Mouse (Mus musculus): ENCODE results near the gene Ccl28. TPM values are rescaled to one million over a fixed set of nuclear protein-coding genes. Genes with fewer than 3 reads are reported as not detected.

Gene Ccl28
- total and polyA plus RNA-seq, 3 experiments, result 0.04 to 0.27 (median 0.11) TPM

- no peak overlapping the region for H3K27ac ChIP-seq (ENCODE audit: insufficient read depth, low read depth)
- no peaks in the 10 kb centered on the region for H3K79me2 ChIP-seq (replicated peaks; ENCODE audit: control insufficient read depth, extremely low read depth, insufficient read depth, poor library complexity, severe bottlenecking)
- peak overlapping the region; percentile 48; the same call in 1 of the 2 replicates for H3K4me2 ChIP-seq (ENCODE audit: insufficient read depth, low read depth, poor library complexity, severe bottlenecking)
- H3K9me3 ChIP-seq (replicated peaks; ENCODE audit: low read length), result no peaks in the 10 kb centered on the region
- in situ Hi-C loops (cut with MboI; ENCODE audit: low pct_ligation_motif_present, low pct_unique_long_range_greater_than_20kb, low sequenced_read_pairs) (no loop called here), dilution Hi-C loops (cut with MboI; ENCODE audit: extremely low pct_ligation_motif_present, extremely low pct_unique_long_range_greater_than_20kb, low sequenced_read_pairs) (no loop called here)
- DNase-seq (ENCODE audit: extremely low read depth), result no peak
- H3K27me3 ChIP-seq (replicated peaks), result peaks cover 5% of the 10 kb centered on the region
- H3K4me3 ChIP-seq (replicated peaks in 1 of 3; ENCODE audit: low read depth in 2 of 3, low read length in 2 of 3, poor library complexity in 1 of 3), result peak overlapping the region in 2 of 3 experiments; percentile 53 to 62
- no peaks in the 10 kb centered on the region for H3K36me3 ChIP-seq (replicated peaks in 1 of 2; ENCODE audit: control insufficient read depth in 1 of 2, insufficient read depth in 1 of 2, low read length in 1 of 2)
- no peak overlapping the region; the same call in 1 of the 2 replicates for H3K9ac ChIP-seq (ENCODE audit: insufficient read depth, low read depth)
- H3K4me1 ChIP-seq (ENCODE audit: control insufficient read depth in 1 of 2, insufficient read depth in 2 of 2), result 0 out of 4 replicates have a peak, but pooled peaks cover 0 to 2% of the 10 kb centered on the region in 2 experiments
- TF ChIP-seq TCF12 (IDR thresholded peaks at IDR 0.05; ENCODE audit: low read depth, low read length) (no peak), CHD1 (IDR thresholded peaks at IDR 0.05; ENCODE audit: low read depth, low read length) (0 out of 2 replicates have a peak, but pooled peaks have one; percentile 30), ZC3H11A (IDR thresholded peaks at IDR 0.05; ENCODE audit: low read depth, low read length) (no peak), JUN (IDR thresholded peaks at IDR 0.05; ENCODE audit: insufficient read depth, low read depth, low read length) (no peak)
These were observed 8.5 kb downstream of the Ccl28 start for GRCm38 (mm10) chr13:119632156-119632548.

GRCm38 (mm10) chr13:119635496-119635895, 11.9 kb downstream of the Ccl28 start:
- no peaks in the 10 kb centered on the region for H3K79me2 ChIP-seq (replicated peaks; ENCODE audit: control insufficient read depth, extremely low read depth, insufficient read depth, poor library complexity, severe bottlenecking)
- 0 out of 4 replicates have a peak, but pooled peaks cover 0 to 3% of the 10 kb centered on the region in 2 experiments for H3K4me1 ChIP-seq (ENCODE audit: control insufficient read depth in 1 of 2, insufficient read depth in 2 of 2)
- H3K9ac ChIP-seq (ENCODE audit: insufficient read depth, low read depth), result no peak overlapping the region
- no peak for TF ChIP-seq RCOR1 (conservative IDR thresholded peaks at IDR 0.05; ENCODE audit: low read depth, low read length)
- no peak for TF ChIP-seq USF2 (conservative IDR thresholded peaks at IDR 0.05; ENCODE audit: low read depth, low read length)
- TF ChIP-seq TBP (conservative IDR thresholded peaks at IDR 0.05; ENCODE audit: low read depth, low read length), result no peak
- no peak for TF ChIP-seq ZMIZ1 (IDR thresholded peaks at IDR 0.05; ENCODE audit: low read depth, low read length)
- no peak for TF ChIP-seq NELFE (IDR thresholded peaks at IDR 0.05; ENCODE audit: low read depth, low read length)
- no peak for TF ChIP-seq IRF4 (IDR thresholded peaks at IDR 0.05; ENCODE audit: low read depth, low read length)
- no peak for TF ChIP-seq MEF2A (IDR thresholded peaks at IDR 0.05; ENCODE audit: borderline replicate concordance, low read depth, low read length)
- TF ChIP-seq ZC3H11A (IDR thresholded peaks at IDR 0.05; ENCODE audit: low read depth, low read length), result no peak
- no peak for TF ChIP-seq JUN (IDR thresholded peaks at IDR 0.05; ENCODE audit: insufficient read depth, low read depth, low read length)
- TF ChIP-seq MXI1 (IDR thresholded peaks at IDR 0.05; ENCODE audit: low read depth, low read length), result no peak
- peaks cover 2% of the 10 kb centered on the region for H3K27me3 ChIP-seq (replicated peaks)
- no peak overlapping the region for H3K4me3 ChIP-seq (replicated peaks in 1 of 3; ENCODE audit: low read depth in 2 of 3, low read length in 2 of 3, poor library complexity in 1 of 3)
- in situ Hi-C loops (cut with MboI; ENCODE audit: low pct_ligation_motif_present, low pct_unique_long_range_greater_than_20kb, low sequenced_read_pairs), result loop anchor here (5.0 kb wide), 1 partner anchor 92 kb away; no protein-coding TSS in a partner anchor
- H3K27ac ChIP-seq (ENCODE audit: insufficient read depth, low read depth), result no peak overlapping the region
- dilution Hi-C loops (cut with MboI; ENCODE audit: extremely low pct_ligation_motif_present, extremely low pct_unique_long_range_greater_than_20kb, low sequenced_read_pairs), result no loop called here
- no peak for DNase-seq (ENCODE audit: extremely low read depth)
- H3K36me3 ChIP-seq (replicated peaks in 1 of 2; ENCODE audit: control insufficient read depth in 1 of 2, insufficient read depth in 1 of 2, low read length in 1 of 2), result no peaks in the 10 kb centered on the region
- H3K4me2 ChIP-seq (ENCODE audit: insufficient read depth, low read depth, poor library complexity, severe bottlenecking), result no peak overlapping the region
- H3K9me3 ChIP-seq (replicated peaks; ENCODE audit: low read length), result no peaks in the 10 kb centered on the region

- DNase-seq (ENCODE audit: extremely low read depth), result no peak
- no peak overlapping the region for H3K4me3 ChIP-seq (replicated peaks in 1 of 3; ENCODE audit: low read depth in 2 of 3, low read length in 2 of 3, poor library complexity in 1 of 3)
- no peak overlapping the region for H3K9ac ChIP-seq (ENCODE audit: insufficient read depth, low read depth)
- H3K4me2 ChIP-seq (ENCODE audit: insufficient read depth, low read depth, poor library complexity, severe bottlenecking), result no peak overlapping the region
- H3K27me3 ChIP-seq (replicated peaks), result peaks cover 2% of the 10 kb centered on the region
- H3K27ac ChIP-seq (ENCODE audit: insufficient read depth, low read depth), result no peak overlapping the region
- peaks cover 0 to 6% of the 10 kb centered on the region in 2 experiments; a peak in 1 of 4 replicates for H3K4me1 ChIP-seq (ENCODE audit: control insufficient read depth in 1 of 2, insufficient read depth in 2 of 2)
- H3K9me3 ChIP-seq (replicated peaks; ENCODE audit: low read length), result no peaks in the 10 kb centered on the region
- H3K36me3 ChIP-seq (replicated peaks in 1 of 2; ENCODE audit: control insufficient read depth in 1 of 2, insufficient read depth in 1 of 2, low read length in 1 of 2), result no peaks in the 10 kb centered on the region
- dilution Hi-C loops (cut with MboI; ENCODE audit: extremely low pct_ligation_motif_present, extremely low pct_unique_long_range_greater_than_20kb, low sequenced_read_pairs), result no loop called here
- in situ Hi-C loops (cut with MboI; ENCODE audit: low pct_ligation_motif_present, low pct_unique_long_range_greater_than_20kb, low sequenced_read_pairs), result loop anchor here (5.0 kb wide), 1 partner anchor 89 kb away; no protein-coding TSS in a partner anchor
- H3K79me2 ChIP-seq (replicated peaks; ENCODE audit: control insufficient read depth, extremely low read depth, insufficient read depth, poor library complexity, severe bottlenecking), result no peaks in the 10 kb centered on the region
- TF ChIP-seq CHD1 (IDR thresholded peaks at IDR 0.05; ENCODE audit: low read depth, low read length) (no peak), JUN (IDR thresholded peaks at IDR 0.05; ENCODE audit: insufficient read depth, low read depth, low read length) (no peak), MEF2A (IDR thresholded peaks at IDR 0.05; ENCODE audit: borderline replicate concordance, low read depth, low read length) (no peak), ELF1 (IDR thresholded peaks at IDR 0.05; ENCODE audit: low read depth, low read length) (no peak), TCF12 (IDR thresholded peaks at IDR 0.05; ENCODE audit: low read depth, low read length) (no peak), POLR2A (IDR thresholded peaks at IDR 0.05; ENCODE audit: low read depth, low read length) (no peak), ZC3H11A (IDR thresholded peaks at IDR 0.05; ENCODE audit: low read depth, low read length) (no peak), IRF4 (IDR thresholded peaks at IDR 0.05; ENCODE audit: low read depth, low read length) (no peak), POLR2AphosphoS2 (IDR thresholded peaks at IDR 0.05; ENCODE audit: low read depth, low read length) (no peak), MAX (IDR thresholded peaks at IDR 0.05; ENCODE audit: low read length) (no peak), SMC3 (IDR thresholded peaks at IDR 0.05; ENCODE audit: low read depth, low read length) (no peak), CHD2 (IDR thresholded peaks at IDR 0.05; ENCODE audit: low read length) (no peak), RAD21 (IDR thresholded peaks at IDR 0.05; ENCODE audit: low read depth, low read length) (no peak), MAFK (IDR thresholded peaks at IDR 0.05; ENCODE audit: insufficient replicate concordance, low read length) (no peak), ZNF384 (IDR thresholded peaks at IDR 0.05; ENCODE audit: low read depth, low read length) (no peak), UBTF (IDR thresholded peaks at IDR 0.05; ENCODE audit: low read depth, low read length) (no peak)
These were observed 14.2 kb downstream of the Ccl28 start for GRCm38 (mm10) chr13:119637837-119638236.

Measured in CH12.LX (cell line).